Mouse (Mus musculus): ENCODE measurements around the gene Aktip.

The Aktip gene

DNA sequence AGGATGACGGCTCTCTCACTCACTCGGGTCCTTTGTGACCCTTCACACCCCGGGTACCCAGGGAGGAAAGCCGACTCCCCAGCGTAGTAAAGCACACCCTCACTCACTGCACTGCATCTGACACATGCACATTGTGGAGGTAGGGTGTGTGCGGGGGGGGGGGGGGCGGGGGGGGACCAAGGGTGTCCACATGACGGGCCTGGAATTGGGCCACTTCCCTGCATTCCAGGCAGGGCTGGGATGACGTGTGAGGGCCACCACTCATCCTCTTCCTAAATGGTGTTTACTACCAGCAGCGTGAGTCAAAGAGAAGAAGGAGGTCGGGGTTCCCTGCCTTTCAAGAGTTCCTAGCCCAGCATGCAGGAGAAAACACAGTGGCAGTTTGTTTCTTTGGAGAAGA is 11.6 kb downstream of the Aktip start:
- no peak for DNase-seq

DNA sequence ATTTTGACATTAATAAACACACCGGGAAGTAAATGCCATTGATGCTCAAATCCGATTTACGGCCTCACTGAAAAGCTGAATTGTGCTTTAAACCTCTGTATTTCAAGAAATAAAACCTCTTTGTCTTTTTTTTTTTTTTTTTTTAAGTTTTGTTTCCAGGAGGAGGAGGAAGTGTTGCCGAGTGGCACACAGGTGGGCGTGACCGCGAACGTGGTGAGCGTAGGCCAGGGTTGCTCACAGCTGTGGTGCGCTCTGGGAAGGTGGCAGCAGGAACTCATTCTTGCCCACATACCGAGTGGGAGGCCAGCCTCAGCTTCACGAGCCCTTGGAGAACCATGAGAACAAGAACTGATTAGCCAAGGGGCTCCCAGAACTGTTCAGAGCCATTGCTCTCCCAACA is 13.4 kb downstream of the Aktip start:
- DNase-seq: no peak

DNA sequence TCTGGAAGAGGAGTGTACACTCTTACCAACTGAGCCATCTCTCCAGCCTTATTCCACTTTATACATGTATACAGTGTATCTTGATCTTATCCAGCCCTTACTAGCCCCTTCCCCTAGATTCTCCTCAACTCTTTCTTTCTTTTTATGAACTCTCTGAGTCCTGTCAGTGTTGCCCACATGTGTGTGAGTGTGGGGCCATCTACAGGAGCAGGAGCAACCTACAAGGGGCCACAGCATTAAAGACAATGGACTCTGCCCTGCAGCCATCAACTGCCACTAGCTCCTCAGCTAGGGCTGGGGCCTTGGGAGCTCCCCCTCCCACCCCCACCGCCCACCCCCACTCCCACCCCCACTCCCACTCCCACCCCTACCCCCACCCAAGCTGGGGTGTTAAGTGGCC is 22.1 kb downstream of the Aktip start:
- DNase-seq: no peak

DNA sequence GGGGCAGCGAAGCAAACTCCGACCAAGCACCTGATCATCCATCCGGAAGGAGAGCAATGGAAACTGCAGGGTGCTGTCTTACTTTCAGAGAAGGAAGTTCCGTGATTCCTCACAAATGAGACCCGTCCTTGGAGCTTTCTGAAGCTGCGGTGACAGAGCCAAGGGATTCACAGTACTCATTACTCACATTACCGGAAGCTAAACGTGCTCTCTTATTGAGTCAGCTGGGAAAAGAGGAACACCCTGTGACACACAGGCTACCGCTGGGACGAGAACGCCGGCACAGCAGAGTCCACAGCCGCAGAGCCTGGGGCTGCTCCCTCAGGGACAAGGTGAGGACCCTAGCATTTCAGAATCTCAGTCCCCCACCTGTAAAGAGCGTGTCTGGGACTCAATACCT is 23.6 kb downstream of the Aktip start:
- no peak for DNase-seq

DNA sequence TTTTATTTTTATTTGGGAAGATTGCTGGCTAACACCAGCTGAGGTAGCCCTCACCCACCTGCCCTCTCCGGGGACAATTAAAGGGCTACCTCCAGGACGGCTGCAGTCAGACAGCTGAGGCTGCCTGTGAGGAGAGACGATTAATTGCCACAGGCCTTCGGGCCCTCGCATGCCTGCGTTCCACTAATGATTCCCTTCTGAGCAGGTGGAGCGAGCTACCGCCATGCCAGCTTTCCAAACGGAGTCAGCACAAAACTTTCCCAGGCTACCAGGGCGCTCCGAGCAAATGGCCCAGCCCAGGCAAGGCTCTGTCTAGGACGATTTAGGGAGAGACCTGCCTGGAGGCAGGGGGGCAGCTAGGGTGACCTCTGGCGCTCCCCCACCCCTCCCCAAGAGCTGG is 28.2 kb downstream of the Aktip start:
- DNase-seq: no peak

DNA sequence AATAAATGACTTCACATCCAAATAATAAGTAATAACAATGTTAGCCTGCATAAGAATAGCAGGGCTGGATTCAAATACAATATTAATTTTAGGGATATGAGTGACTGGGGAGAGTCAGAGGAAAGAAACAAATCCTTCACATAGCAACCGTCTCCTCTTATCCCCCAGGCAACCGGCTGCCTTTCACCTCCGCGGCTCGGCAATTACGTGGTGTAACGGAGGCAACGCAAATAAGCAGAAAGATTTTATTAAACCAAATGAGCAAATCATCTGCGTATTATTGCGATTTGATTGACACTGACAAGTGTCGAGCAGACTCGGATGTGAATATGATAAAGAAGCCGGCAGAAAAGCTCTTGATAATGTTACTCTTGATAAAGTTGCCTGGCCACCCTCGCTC is 28.9 kb downstream of the Aktip start:
- DNase-seq: peak; percentile 26

DNA sequence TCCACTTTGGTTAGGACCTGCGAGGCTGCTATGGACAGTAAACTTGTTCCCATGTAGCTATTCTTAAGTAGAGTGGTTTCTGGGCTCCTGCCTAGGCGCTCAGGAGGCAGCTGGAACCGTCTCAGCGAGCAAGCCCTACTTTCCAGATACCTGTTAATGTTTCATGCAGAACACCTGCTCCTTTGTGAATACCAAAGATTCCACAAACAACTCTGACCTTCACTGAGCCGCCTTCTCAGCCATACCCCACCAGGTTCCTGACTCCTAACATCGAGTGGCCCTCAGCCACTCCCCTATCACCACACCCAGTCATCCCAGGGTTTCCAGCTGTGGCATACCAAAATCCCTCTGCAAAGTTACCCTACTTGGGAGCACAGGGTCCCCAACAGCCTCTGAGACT is 29.6 kb downstream of the Aktip start:
- no peak for DNase-seq

DNA sequence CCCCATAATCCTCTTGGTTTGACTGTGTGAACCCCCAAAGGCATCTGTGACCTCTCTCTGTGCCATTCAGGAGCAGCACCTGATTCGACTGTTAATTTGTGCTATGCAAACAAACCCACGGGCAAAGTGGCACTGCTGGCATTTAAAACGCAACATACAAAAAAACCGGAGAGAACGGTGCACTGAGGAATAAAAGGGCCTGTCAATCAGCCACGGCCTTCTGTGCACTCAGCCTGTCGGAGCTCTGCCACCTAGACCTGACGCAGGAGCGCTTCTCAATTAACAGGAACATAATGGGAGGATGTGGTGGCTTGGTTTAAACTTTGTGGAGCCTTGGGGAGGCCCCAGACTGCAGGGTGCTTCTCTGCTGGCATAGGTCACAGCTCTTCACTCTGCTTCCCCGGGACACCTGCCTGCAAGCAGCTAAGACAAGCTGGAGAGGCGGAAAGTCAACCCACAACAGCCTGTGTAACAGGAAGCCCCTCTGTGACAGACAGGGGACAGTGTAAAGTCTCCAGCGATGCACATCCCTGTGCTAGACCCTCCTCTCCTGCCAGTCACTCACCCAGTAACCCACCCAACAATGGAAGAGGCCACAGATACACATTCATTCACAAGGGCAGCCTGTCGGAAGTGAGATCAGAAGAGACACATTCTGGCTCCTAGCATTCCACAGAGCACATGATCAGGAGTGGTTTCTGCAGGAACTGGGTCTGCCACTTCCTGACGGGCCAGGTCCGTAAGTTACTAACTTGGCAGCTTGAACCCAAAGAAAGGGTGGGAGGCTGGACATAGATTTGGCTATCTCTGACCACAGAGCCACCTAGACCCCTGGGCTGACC is 39.6 kb downstream of the Aktip start:
- DNase-seq: no peak

DNA sequence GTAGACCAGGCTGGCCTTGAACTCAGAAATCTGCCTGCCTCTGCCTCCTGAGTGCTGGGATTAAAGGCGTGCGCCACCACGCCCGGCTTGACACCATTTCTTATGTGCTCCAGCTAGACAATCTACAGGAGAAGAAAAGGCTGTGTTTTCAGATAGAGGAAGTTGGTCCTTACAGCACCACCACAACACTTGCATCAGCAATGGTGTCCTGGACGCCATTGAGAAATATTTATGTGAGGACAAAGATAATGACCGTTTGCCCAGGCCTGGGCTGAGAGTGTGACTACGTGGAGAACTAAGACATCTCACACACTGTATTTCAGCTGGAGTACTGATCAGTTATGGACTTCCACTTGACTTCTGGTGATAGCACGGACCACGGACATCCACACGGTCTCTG is 41.2 kb downstream of the Aktip start:
- DNase-seq: no peak

DNA sequence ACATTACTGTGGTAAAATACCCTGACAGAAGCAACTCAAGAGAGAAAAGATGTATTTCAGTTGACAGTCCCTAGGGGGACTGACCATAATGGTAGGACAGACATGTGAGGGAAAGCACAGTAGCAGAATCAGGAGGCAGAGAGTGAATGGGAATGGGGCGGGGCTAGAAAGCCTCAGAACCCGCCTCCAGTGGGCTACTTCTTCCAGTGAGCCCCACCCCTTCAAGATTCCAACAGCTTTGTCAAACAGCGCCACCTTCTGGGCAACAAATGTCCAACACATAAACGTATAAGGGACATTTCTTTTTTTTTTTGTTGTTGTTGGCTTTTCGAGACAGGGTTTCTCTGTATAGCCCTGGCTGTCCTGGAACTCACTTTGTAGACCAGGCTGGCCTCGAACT is 45.2 kb downstream of the Aktip start:
- no peak for DNase-seq

DNA sequence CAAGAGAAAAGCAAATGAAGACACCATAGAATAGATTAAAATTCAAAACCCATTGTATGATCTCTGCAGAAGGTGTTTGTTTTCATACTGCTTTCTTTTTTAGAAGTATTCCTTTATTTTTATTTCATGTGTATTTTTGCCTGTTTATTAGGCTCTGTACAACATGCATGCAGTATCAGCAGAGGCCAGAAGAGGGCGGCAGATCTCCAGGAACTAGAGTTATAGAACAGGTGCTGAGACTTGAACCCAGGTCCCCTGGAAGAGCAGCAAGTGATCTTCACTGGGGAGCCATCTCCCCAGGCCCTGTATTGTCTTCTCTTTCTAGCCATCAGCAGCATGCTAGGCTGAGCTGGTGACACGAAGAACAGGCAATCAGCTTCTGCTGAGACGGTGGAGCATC is 45.9 kb downstream of the Aktip start:
- no peak for DNase-seq

DNA sequence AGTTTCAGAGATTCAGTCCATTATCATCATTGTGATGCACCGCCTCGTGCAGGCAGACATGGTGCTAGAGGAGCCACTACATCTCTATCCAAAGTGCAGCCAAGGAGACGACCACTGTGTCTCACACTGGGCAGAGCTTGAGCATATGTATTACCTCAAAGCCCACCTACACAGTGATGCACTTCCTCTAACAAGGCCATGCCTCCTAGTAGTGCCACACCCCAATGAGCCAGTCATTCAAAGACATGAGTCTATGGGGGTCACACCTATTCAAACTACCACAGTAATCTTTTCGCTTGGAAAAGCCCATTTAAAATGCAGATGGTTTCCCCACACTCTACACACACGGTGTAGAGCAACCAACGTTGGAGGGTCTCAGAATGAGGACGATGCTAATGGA is 48.2 kb downstream of the Aktip start:
- DNase-seq: no peak

DNA sequence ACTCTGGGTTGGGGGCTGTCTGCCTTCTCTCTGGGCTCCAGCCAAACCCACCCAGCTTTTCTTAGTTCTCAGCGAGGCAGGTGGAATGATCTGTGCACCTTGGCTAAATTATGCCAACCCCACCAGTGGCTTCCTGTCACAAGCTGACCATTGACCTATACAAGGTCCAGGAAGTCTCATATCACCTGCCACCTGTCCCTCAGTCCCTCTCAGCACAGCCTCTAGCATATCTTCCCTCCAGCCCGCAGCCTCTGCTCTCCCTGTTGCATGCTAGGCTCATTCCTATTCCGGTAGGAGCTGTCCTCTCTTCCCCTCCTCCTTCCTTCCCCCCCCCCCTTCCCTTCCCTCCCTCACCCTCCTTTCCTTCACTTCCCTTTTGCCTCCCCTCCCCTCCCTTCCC is 50.5 kb downstream of the Aktip start:
- DNase-seq: no peak

DNA sequence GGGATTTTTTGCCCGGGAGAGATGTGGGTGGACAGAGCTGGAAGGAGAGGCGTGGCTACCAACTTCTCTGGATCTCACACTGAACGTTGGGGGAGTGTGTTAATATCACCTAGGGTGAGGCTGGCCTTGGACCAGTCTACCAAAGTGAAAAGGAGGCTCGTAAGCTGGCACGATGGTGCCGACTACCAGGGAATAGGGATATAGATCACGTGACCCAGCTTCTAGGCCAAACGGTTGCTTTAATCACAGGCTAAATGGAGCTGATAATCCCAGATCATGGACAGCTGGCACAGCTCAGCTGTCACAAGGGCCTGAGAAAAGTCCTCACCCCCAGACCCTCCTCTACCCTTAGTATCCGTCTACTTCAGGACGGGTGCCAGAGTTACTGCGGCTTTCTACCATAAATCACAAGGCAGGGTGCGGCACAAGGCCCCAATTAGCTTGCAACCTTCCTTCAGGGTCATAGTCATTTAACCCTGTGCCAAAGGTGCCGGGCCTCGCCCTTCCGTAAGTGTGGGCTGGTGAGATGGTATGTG is 51.1 kb downstream of the Aktip start:
- DNase-seq: no peak

DNA sequence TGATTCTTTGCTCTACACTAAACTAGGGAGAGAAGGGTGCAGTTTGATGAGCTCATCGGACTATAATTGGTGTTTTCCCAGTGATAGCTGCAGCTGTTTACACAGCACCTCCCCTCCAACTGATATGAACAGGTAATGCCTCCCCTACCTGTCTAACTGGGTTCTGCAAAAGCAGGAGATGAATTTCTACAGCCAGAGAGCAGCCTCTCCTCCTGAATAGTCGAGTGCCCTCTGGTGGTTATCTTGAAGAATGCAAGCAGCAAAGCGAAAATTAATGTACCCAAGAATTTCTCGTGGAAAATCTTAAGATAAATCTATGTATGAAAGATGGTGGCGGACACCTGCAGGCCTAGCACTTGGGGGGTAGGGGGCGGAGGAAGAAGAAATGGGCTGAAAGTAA is 52.1 kb downstream of the Aktip start:
- DNase-seq: peak; percentile 28

DNA sequence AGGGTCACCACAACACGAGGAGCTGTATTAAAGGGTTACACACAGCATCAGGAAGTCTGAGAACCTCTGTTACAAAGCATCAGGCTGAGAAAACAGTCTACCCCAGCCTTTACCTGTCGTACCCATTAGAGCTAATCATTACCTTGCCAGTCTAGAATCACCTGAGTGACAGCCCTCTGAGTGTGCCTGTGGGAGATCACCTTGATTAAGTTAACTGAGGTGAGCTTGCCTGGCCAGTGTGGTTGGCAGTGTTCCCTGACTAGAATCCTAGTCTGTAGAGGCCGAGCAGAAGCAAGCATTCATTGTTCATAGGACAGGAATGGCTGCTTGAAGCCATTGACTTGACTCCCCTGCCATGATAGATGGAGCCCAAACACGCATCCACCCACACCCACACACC is 58.9 kb downstream of the Aktip start:
- no peak for DNase-seq

DNA sequence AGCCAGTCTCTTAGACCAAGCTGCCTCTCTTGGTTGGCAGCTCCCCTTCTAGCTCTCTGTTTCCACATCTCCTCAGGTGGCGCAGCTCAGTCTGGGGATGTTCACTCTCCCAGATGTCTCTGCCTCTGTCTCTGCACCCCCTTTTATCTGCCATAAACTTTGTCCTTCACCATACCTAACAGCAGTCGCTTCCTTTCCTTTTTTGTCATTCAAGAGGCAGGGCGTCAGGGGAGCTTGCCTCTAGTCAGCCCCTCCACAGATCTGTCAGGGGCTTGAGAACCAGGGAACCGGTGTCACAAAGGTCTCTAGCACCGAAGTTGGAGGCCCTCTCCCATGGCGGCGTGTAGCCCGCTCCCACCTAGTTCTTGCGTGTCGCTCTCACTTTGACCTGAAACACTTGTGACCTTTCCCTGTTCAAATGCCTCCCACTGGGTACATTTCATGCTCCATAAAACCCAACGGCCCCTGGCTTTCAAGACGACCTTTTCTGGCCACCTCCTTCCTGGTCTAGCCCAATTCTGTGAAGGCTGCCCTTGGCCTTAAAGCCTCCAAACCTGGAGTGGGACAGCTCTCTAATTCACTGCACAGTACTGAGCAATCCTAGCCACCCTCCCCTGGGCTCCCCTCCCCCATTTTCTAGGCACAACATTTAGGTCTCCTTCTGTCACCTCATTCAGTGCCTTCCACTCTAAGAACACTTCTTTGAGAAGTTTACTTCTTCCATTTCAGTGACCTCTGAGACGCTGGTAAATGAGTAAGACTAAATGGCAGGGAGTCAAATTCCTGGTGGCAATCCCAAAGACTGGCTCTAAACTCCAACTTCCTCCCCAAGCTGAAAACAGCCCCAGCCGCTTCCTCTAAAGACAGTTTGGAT is 64.2 kb downstream of the Aktip start:
- DNase-seq: no peak

DNA sequence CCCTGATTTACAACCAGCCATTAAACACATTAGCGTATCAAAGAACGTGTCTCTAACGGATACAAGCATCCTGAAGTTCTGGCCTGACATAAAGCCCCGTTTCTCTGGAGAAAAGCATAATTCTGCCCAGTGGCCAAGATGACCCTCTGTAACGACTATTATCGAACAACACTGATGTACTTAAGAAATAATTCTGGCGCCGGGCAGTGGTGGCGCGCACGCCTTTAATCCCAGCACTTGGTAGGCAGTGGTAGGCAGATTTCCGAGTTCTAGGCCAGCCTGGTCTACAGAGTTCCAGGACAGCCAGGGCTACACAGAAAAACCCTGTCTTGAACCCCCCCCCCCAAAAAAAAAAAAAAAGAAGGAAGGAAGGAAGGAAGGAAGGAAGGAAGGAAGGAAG is 65.1 kb downstream of the Aktip start:
- DNase-seq: no peak

DNA sequence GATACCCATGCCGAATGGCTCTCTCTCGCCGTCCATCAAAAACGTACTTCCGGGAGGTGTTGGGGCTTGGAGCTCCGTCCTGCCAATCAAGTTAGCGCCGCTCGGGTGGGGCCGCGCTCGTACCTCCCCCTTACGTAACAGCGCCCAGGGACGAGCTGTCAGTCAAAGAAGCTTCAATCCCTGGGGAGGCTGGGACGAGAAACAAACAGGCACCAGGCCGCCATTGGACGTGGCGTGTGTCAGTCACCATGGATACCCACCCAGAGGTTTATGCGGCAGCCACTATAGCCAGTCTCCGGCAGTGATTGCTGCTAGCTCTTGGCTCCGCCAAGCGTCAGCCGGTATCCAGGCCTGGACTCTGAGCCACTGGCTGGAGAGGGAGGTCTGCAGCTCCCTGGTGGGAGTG is 65.7 kb downstream of the Aktip start:
- peak; percentile 99 for DNase-seq

DNA sequence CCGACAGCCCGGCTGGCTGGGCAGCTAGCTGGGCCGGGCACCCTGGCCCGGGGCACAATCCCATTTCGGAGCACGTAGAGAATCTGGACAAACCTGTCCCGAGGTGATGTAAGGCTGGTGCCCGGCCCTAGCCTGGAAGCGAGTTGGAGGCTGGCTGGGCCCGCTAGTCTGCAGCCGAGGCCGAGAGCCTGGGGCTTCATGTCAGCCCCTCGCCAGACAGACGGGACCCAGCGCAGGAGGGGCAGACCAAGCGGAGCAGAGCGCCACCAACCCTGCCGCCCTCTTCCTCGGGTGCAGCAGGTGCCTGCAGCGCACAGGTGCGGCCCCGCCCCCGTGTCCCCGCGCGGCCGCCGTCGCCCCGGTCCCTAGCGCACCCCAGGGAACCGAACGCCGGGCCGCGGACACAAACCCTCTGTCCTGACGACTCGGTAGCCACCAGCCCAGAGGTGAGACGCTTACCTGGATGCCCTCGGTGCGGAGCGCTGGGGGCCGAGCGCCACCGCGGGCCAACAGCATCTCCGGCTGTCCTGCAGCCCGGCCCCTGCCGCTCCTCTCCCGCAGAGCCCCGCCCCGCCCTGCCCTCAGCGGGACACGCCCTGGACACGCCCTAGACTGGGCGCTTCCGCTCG is 66.2 kb downstream of the Aktip start:
- no peak for DNase-seq

DNA sequence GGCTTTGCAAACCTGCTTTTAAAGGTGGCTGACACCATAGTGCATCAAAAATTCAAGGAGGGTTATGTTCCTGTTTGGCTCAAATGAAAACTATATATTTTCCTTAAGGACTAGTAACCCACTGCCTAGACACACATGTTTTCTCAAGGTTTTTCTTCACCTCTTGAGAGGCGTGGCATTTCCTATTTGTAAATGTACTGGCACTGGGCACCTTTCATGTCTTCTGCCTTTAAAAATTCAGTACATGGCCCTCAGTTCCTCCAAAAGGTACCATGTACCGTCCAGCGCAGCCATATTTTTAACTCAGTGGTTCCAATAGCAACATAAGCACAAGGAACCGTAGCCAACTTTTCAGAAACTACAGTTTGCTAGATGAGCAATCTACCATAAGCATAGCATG is 67.0 kb downstream of the Aktip start:
- DNase-seq: no peak

DNA sequence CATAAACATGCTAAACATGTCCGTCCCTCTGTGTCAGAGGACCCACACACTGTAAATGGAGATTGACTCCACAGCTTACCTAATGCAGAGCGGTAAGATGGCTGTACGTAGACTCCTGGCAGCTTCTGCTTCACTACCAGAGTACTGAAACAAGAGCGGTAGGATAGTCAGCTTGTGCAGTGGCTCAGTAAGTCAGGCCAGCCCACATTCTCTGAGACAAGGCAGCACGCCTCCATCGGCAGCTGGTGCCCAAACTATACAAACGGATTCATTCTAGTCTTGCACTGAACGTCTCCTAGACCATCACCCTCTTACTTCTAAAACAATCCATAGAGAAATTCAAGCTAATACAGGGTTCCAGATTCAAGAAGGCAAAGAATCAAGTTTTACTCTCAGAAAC is 73.0 kb downstream of the Aktip start:
- DNase-seq: no peak

DNA sequence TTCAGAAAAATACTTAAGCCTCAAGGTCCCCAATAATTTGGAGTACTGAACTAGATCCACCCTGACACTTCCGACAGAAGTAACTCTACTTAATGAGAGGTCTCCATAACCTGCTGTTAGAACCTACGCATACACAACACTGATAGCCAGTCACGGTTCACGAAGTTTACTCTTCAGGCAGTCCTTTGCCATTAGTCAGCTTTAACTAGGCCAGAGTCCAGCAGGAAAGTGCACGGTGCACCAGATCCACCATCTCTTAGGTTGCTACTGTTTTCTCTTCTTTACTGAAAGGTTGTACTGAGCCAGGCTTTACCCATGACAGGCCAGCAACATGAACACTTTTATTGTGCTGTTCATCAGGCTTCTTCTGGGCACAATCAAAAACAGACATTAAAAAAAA is 75.5 kb downstream of the Aktip start:
- no peak for DNase-seq

DNA sequence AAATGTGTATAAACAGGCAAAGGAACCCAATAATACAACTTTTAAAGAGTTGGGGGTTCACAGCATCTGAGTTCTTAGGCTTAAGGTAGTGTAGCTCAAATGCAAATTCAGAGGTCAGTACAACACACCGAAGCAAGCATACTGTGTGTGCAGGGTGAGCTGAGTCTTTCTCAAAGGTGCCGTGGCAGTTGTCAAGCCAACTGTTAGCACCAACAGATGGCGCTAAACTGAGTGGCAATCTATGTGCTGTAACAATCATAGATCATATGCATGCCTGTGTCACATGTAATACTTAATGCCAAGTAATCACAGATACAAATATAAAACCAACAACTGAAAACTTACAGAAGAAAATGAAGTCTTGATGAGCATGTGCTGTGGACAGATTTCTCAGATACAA is 81.6 kb downstream of the Aktip start:
- no peak for DNase-seq

All from right cerebral cortex, postnatal 4 days (tissue).